In the genomic region with DNA sequence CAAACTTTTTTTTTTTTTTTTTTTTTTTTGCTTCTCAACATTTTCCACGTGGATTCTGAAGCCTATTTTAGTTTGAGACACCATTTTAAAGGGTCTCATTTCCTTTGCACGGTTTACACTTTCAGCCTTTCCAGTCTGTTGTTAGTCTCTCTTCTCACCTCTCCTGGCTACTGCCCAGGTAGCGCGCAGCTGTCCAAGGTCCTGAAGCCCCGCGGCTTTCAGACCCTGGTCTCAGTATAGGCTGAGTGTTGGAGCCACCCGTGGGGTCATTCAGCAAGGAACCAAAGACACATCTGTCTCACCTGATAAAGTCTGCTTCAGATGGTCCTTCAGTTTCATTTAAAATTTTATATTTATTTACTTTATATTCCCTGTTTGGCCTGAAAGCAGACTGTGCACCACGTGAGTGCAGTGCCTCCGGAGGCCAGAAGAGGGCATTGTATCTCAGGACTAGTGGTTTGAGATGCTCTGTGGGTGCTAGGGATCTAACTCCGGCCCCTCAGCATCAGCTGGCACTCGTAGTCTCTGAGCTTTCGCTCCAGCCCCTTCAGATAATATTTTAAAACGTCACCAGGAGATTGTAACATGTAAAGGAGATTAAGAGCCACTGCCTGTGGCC, we compare ENCODE assay signal across 11 mouse cellular contexts.
DNase-seq lines count a peak whose midpoint lies in the region.
"Had no signal": no experiment of that assay in that cellular context is flagged by ENCODE, and none has a peak within 500 bp of the region (broad histone marks: within the 10 kb centered on the region; RNA-seq: fewer than 3 reads in every experiment).

No protein-coding gene starts in this region.

- intact Hi-C loops in heart, postnatal 10 days (cut with DNase I): no loop called here

- H3K4me3 ChIP-seq in heart, embryonic 10.5 days: no peak overlapping the region
- H3K4me3 ChIP-seq: embryonic facial prominence, embryonic 13.5 days; hindbrain, embryonic 13.5 days; neural tube, embryonic 15.5 days had no signal

- no peaks in the 10 kb centered on the region for H3K9me3 ChIP-seq in heart, embryonic 10.5 days
- H3K9me3 ChIP-seq: embryonic facial prominence, embryonic 13.5 days; hindbrain, embryonic 13.5 days; neural tube, embryonic 15.5 days had no signal

- no peaks in the 10 kb centered on the region for H3K27me3 ChIP-seq in heart, embryonic 10.5 days (ENCODE audit: insufficient read depth, poor library complexity, severe bottlenecking)
- H3K27me3 ChIP-seq: embryonic facial prominence, embryonic 13.5 days; neural tube, embryonic 15.5 days had no signal

- no peak overlapping the region for H3K27ac ChIP-seq in heart, embryonic 10.5 days
- H3K27ac ChIP-seq: embryonic facial prominence, embryonic 13.5 days; hindbrain, embryonic 13.5 days; neural tube, embryonic 15.5 days had no signal

- peak; percentile 27 to 45 for DNase-seq in heart, postnatal 10 days
- no peak for DNase-seq in heart, embryonic 10.5 days (ENCODE audit: low spot score)
- peak; percentile 42 for DNase-seq in thymus, postnatal 4 days
- no peak for DNase-seq in thymus, postnatal 25 days
- DNase-seq in kidney, postnatal 10 days: peak; percentile 76
- peak; percentile 12 for DNase-seq in yolk sac, embryonic 10.5 days (ENCODE audit: low spot score)
- DNase-seq in frontal cortex, postnatal 25 days (ENCODE audit: low spot score in 2 of 2): no peak
- no peak for DNase-seq in thymus, adult 18-20 months

- H3K36me3 ChIP-seq in heart, embryonic 10.5 days: no peaks in the 10 kb centered on the region
- H3K36me3 ChIP-seq: embryonic facial prominence, embryonic 13.5 days; hindbrain, embryonic 13.5 days; neural tube, embryonic 15.5 days had no signal

- no peaks in the 10 kb centered on the region for H3K4me1 ChIP-seq in heart, embryonic 10.5 days
- H3K4me1 ChIP-seq: embryonic facial prominence, embryonic 13.5 days; neural tube, embryonic 15.5 days had no signal

- WGBS in heart, embryonic 10.5 days: 52% methylated on average over 13 of the region's 13 CpGs

Comparison
In these comparisons a context has a peak if more than half of its experiments do, and no peak if none do; other contexts are left out.
1. DNase-seq: peak in heart, postnatal 10 days (2 of 2), thymus, postnatal 4 days (single experiment), kidney, postnatal 10 days (single experiment) and yolk sac, embryonic 10.5 days (single experiment); none in heart, embryonic 10.5 days (single experiment), thymus, postnatal 25 days (single experiment), frontal cortex, postnatal 25 days (0 of 2) and thymus, adult 18-20 months (0 of 2).